Mouse (Mus musculus) kidney, embryonic 15.5 days (tissue): ENCODE measurements around the gene Hcst. TPM values are rescaled to one million over a fixed set of nuclear protein-coding genes. Genes with fewer than 3 reads are reported as not detected.
A peak's percentile ranks its signal among the peaks of the same experiment; 100 is the strongest.

ENCODE experiments used
- ATAC-seq: fragments of 200-750 bp; cut with Nextera tagmentation; replicated peaks from 2 replicates; pipeline ENCODE4 v1.8.0; 2017; ENCODE audit warnings: moderate TSS enrichment; ENCODE audit not compliant: low FRiP score
- H3K27ac ChIP-seq: fragments of 300-500 bp; sonication (generic); 2 replicates; pipeline ENCODE4 v1.5.1; 2015; ENCODE audit warnings: mild to moderate bottlenecking, inconsistent platforms
- H3K27me3 ChIP-seq: fragments of 300-500 bp; sonication (generic); 2 replicates; pipeline ENCODE4 v1.6.1; 2015; ENCODE audit warnings: inconsistent platforms
- H3K36me3 ChIP-seq: fragments of 300-500 bp; sonication (generic); 2 replicates; pipeline ENCODE4 v1.6.1; 2015; ENCODE audit warnings: inconsistent platforms
- H3K4me1 ChIP-seq: fragments of 300-500 bp; sonication (generic); 2 replicates; pipeline ENCODE4 v1.6.1; 2015; ENCODE audit warnings: inconsistent platforms
- H3K4me2 ChIP-seq: fragments of 300-500 bp; sonication (generic); 2 replicates; pipeline ENCODE4 v1.6.1; 2015; ENCODE audit warnings: moderate library complexity, mild to moderate bottlenecking, inconsistent platforms
- H3K4me3 ChIP-seq: fragments of 300-500 bp; sonication (generic); replicated peaks from 2 replicates; pipeline ENCODE4 v1.5.1; 2015; ENCODE audit warnings: mild to moderate bottlenecking, inconsistent platforms
- H3K9ac ChIP-seq: fragments of 300-500 bp; sonication (generic); 2 replicates; pipeline ENCODE4 v1.6.1; 2015; ENCODE audit warnings: mild to moderate bottlenecking, inconsistent platforms
- H3K9me3 ChIP-seq: fragments of 300-500 bp; sonication (generic); replicated peaks from 2 replicates; pipeline ENCODE4 v1.6.1; 2016; ENCODE audit warnings: inconsistent platforms
- WGBS: fragments of 180-500 bp; shearing (Covaris S2); methylation state at CpG from one replicate; pipeline ENCODE4 v1.1.7; 2015; ENCODE audit warnings: mixed read lengths; 5-methylcytosine and 5-hydroxymethylcytosine counted together
- polyA plus RNA-seq: library from polyadenylated mRNA; unstranded; fragments of >200 nt; fragmentation: Nextera tagmentation; extraction: Ambion mirVana; gene quantifications from 2 replicates; pipeline ENCODE4 v1.2.1, GENCODE M21; 2015

The Hcst gene
- polyA plus RNA-seq, 1 experiment from 2014 or later: 0.64 TPM

DNA sequence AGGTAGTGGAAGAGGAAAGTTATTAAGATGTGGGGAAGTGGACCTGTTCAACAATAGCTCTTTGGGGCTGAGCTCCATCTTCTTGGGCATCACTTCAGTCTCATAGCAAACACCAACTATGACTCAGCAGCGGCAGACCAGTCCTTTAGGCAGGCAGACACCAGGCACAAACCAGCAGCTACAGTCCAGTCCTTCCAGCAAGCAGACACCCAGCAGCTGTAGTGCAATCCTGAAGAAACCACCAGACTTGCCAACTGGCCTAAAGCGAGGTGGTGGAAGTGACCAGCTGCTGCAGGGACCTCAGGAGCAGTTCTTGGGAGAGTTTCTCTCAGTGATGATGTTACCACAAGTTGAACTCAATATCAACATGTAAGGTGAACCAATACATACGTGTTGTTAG lies 11.0 kb downstream of the Hcst start:
- Histone ChIP-seq H3K9ac (no peak overlapping the region), H3K4me3 (no peak overlapping the region), H3K4me2 (no peak overlapping the region), H3K27ac (no peak overlapping the region), H3K9me3 (no peaks in the 10 kb centered on the region), H3K4me1 (no peaks in the 10 kb centered on the region), H3K36me3 (no peaks in the 10 kb centered on the region), H3K27me3 (0 out of 2 replicates have a peak, but pooled peaks cover 4% of the 10 kb centered on the region)
- no peak for ATAC-seq
- 87% methylated on average over 3 of the region's 3 CpGs for WGBS

DNA sequence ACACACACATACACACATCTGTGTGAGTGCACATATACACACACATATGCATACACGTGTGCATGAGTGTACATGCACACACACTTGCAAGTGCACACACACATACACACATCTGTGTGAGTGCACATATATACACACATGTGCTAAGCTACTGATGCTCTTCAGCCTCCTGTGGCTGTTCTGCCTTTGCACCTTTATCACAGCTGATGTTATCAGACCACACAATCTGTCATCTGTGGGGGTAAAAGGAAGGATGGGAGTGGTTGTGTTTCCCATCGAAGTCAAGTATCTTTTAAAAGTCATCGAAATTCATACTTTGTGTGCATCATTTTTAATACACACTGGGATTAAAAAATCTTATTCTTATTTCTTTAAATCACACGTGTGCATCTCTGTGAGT lies 17.3 kb downstream of the Hcst start:
- H3K9me3 ChIP-seq: no peaks in the 10 kb centered on the region

DNA sequence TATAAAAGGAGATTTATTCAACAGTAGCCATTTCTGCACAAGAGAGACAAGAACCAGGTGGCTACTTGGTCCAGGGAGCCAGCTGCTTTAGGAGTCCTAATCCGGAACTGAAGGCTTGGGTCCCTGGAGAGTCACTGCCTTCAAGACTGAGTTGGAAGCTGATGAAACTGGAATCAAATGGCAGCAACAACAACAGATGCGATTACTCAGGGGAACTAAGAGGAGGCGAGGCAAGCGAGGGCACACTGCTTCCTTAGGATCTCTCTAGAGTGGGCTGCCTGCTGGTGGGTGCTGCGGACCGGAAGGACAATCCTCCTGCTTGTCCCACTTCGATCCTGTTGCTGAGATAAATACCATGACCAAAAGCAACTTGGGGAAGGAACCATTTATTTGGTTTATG lies 20.0 kb downstream of the Hcst start:
- Histone ChIP-seq H3K27me3 (0 out of 2 replicates have a peak, but pooled peaks cover 2% of the 10 kb centered on the region), H3K9me3 (no peaks in the 10 kb centered on the region), H3K4me1 (0 out of 2 replicates have a peak, but pooled peaks cover 2% of the 10 kb centered on the region), H3K27ac (no peak overlapping the region), H3K4me2 (no peak overlapping the region), H3K36me3 (no peaks in the 10 kb centered on the region), H3K9ac (no peak overlapping the region), H3K4me3 (no peak overlapping the region)
- no peak for ATAC-seq
- WGBS: 41% methylated on average over 7 of the region's 7 CpGs

More for the DNA sequence above, 17.3 kb downstream of the Hcst start:
- Histone ChIP-seq H3K36me3 (no peaks in the 10 kb centered on the region), H3K27ac (no peak overlapping the region), H3K9ac (no peak overlapping the region), H3K27me3 (0 out of 2 replicates have a peak, but pooled peaks cover 2% of the 10 kb centered on the region), H3K4me3 (no peak overlapping the region), H3K4me1 (0 out of 2 replicates have a peak, but pooled peaks cover 2% of the 10 kb centered on the region), H3K4me2 (no peak overlapping the region)
- 72% methylated on average over 4 of the region's 4 CpGs for WGBS
- no peak for ATAC-seq

DNA sequence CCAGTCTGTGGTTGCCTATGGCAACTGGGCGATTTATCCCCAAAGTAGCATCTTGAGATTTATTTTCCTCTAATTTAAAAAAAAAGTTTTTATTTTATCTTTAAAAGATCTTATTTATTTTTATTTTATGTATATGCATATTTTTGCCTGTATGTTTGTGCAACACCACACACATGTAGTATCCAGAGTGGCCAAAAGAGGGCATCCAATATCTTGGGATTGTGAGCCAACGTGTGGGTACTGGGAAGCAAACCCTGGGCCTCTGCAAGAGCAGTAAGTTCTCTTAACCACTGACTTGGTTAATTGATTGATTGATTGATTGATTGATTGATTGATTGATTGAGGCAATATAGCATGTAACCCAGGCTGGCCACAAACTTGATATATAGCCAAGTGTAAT lies 24.8 kb downstream of the Hcst start:
- Histone ChIP-seq H3K27ac (peak overlapping the region; percentile 63; the same call in 1 of the 2 replicates), H3K9me3 (no peaks in the 10 kb centered on the region), H3K4me2 (no peak overlapping the region), H3K36me3 (no peaks in the 10 kb centered on the region), H3K9ac (no peak overlapping the region), H3K4me1 (0 out of 2 replicates have a peak, but pooled peaks cover 2% of the 10 kb centered on the region), H3K4me3 (no peak overlapping the region), H3K27me3 (no peaks in the 10 kb centered on the region)
- no peak for ATAC-seq
- 64% methylated on average over 2 of the region's 2 CpGs for WGBS

DNA sequence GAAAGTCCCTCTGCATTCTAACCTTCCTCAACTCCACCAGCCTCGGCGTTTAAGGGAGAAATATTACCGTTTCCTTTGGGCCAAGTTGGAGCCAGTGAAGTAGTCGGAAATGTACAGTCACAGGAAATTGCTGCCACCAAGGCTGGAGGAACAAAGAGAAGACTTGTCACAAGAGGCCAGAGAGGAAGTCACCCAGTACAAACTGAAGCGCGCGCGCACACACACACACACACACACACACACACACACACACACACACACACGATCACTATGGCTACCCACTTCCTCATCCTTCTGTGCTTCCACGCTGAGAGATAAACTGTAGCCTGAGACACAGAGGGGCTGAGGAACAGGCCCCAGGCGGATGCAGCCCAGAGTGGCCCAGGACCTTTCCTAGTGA lies 25.3 kb downstream of the Hcst start:
- peak overlapping the region; percentile 66 for H3K27ac ChIP-seq
- ATAC-seq: 0 out of 2 replicates have a peak, but pooled peaks have one; percentile 46
- 48% methylated on average over 11 of the region's 11 CpGs for WGBS
- H3K4me3 ChIP-seq: no peak overlapping the region
- H3K4me1 ChIP-seq: 0 out of 2 replicates have a peak, but pooled peaks cover 2% of the 10 kb centered on the region
- no peaks in the 10 kb centered on the region for H3K9me3 ChIP-seq
- no peak overlapping the region for H3K4me2 ChIP-seq
- H3K9ac ChIP-seq: 0 out of 2 replicates have a peak overlapping the region, but pooled peaks have one; percentile 21
- no peaks in the 10 kb centered on the region for H3K27me3 ChIP-seq
- no peaks in the 10 kb centered on the region for H3K36me3 ChIP-seq

DNA sequence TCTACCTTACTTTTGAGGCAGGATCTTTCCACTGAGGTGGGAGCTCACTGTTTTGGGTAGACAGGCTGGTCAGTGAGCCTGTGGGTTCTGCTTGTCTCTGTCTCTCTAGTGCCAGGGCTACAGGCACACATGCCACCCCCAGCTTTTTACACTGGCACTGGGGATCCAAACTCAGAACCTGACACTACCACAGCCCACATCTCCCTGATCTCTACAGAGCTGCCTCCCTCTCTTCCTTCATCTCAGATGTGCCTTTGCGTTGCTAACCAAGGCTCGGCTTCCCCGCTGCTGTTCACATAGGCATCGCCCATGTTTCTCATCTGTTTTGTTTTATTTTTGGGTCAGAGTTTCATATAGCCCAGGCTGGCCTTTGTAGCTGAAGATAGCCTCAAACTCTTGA lies 26.0 kb downstream of the Hcst start:
- Histone ChIP-seq H3K4me2 (no peak overlapping the region), H3K9me3 (no peaks in the 10 kb centered on the region), H3K27me3 (no peaks in the 10 kb centered on the region), H3K9ac (no peak overlapping the region), H3K36me3 (no peaks in the 10 kb centered on the region), H3K4me1 (no peaks in the 10 kb centered on the region), H3K4me3 (no peak overlapping the region), H3K27ac (peak overlapping the region; percentile 66)
- WGBS: 85% methylated on average over 4 of the region's 4 CpGs
- ATAC-seq: no peak

DNA sequence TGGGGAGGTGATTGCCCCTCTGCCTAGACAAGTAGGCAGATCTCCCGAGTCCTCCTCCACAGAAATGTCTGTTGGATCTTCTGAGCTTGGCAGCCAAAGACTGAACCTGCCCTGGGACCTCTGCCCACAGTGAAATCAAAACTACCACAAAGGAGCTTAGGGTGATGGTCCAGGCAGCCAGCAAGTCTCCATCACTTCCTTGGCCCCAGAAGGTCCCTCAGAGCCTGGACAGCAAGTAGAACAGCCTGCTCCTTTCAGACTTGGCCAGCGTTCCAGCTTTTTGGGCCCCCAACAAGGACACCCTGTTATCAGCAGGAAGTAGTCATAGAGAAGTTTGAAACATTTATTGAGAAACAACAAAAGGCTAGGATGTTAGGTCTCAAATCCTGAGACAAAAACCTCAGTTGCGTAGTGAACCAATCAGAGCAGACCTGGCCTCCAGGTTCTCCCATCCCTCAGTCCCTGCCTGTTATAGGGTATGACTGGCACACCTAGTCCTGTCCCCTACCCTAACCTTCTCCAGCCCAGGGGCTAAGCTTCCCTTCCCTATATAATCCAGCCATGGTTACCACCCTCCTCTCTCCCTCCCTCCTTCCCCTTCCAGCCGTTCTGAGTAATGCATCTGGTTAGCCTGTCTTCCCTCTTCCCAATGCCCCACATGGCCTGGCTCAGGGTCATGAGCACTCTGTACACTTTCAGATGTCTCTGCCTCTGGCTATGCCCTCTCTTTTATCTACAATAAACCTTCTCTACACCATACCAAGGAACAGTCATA lies 26.7 kb downstream of the Hcst start:
- WGBS: 64% methylated on average over 4 of the region's 4 CpGs
- H3K27ac ChIP-seq: no peak overlapping the region
- no peaks in the 10 kb centered on the region for H3K9me3 ChIP-seq
- no peaks in the 10 kb centered on the region for H3K27me3 ChIP-seq
- no peak overlapping the region for H3K9ac ChIP-seq
- H3K4me1 ChIP-seq: no peaks in the 10 kb centered on the region
- no peak for ATAC-seq
- H3K4me3 ChIP-seq: no peak overlapping the region
- no peaks in the 10 kb centered on the region for H3K36me3 ChIP-seq
- no peak overlapping the region for H3K4me2 ChIP-seq

DNA sequence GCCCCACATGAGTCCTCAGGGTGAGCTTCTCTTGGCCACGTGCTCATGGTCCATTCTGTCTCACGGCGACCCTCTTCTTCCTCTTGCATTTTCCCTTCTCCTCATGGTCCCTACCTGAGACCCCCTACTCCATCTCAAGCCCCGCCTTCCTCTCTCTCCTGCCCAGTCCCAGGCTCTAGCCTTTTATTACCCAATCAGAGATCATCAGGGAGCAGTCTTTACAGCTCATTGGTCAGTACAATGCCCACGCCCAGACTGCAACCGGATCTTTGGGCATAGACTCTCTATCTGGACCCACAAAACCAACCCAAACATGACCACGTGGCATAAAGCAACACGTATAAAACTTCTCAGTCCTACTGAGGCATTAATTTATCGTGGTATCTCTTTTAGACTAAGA lies 35.5 kb downstream of the Hcst start:
- WGBS: 84% methylated on average over 9 of the region's 9 CpGs
- H3K9ac ChIP-seq: no peak overlapping the region
- no peaks in the 10 kb centered on the region for H3K36me3 ChIP-seq
- no peak overlapping the region for H3K4me3 ChIP-seq
- no peaks in the 10 kb centered on the region for H3K9me3 ChIP-seq
- H3K4me2 ChIP-seq: no peak overlapping the region
- H3K4me1 ChIP-seq: no peaks in the 10 kb centered on the region
- no peak for ATAC-seq
- peaks cover 3% of the 10 kb centered on the region; the same call in 1 of the 2 replicates for H3K27me3 ChIP-seq
- H3K27ac ChIP-seq: no peak overlapping the region

DNA sequence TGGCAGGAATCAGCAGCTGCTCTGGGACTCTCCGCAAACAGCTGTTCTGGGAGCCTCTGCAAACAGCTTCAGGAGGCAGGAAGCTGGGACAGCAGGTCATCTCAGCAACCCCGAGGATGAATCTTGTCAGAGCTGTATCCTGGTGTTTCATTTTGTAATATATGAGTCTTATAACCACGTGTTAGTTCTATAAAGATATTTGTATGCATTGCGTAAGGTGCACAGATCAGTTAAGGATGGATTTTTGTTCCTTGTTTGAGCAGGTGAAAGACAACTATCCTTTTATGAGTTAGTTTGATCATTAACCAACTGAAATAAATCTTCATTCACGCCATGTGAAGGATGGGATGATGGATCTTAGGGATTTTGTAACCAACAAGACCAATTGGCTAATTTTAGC lies 39.6 kb downstream of the Hcst start:
- H3K4me1 ChIP-seq: no peaks in the 10 kb centered on the region
- peaks cover 3% of the 10 kb centered on the region; the same call in 1 of the 2 replicates for H3K27me3 ChIP-seq
- no peaks in the 10 kb centered on the region for H3K9me3 ChIP-seq
- H3K27ac ChIP-seq: no peak overlapping the region
- H3K4me2 ChIP-seq: no peak overlapping the region
- ATAC-seq: no peak
- no peak overlapping the region for H3K4me3 ChIP-seq
- no peaks in the 10 kb centered on the region for H3K36me3 ChIP-seq
- 55% methylated on average over 5 of the region's 5 CpGs for WGBS
- H3K9ac ChIP-seq: no peak overlapping the region

DNA sequence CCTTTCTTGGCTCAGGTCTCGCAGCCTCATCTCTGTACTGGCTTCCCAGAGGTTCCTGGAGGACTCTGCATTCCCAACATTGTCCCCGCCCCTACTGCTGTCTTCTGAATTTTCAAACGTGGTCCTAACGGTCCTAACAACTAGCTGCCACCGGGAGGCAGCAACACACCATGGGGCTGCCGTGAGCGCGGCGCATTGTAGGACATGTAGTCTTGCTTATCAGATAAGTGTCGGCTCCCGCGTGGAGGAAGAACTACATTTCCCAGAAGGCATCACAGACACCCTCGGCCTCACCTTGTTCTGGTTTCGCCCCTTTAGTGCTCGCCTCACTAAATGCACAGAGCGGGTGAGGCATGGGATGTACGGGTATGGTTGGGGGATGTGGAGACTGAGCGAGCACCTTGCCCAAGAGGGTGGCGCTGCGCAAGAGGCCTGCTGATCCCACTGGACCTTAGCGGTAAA lies 46.1 kb downstream of the Hcst start:
- H3K4me2 ChIP-seq: peak overlapping the region; percentile 74
- peak overlapping the region; percentile 55 for H3K4me3 ChIP-seq
- H3K36me3 ChIP-seq: no peaks in the 10 kb centered on the region
- peaks cover 7% of the 10 kb centered on the region; the same call in 1 of the 2 replicates for H3K4me1 ChIP-seq
- WGBS: under 1% methylated on average over 21 of the region's 21 CpGs
- 0 out of 2 replicates have a peak overlapping the region, but pooled peaks have one; percentile 22 for H3K27ac ChIP-seq
- ATAC-seq: peak; percentile 99
- H3K9ac ChIP-seq: peak overlapping the region; percentile 52
- H3K27me3 ChIP-seq: no peaks in the 10 kb centered on the region
- no peaks in the 10 kb centered on the region for H3K9me3 ChIP-seq
